Mouse (Mus musculus): ENCODE results near the gene Pramef12.
"Not testable (repeated sequence)": the region's sequence is repeated elsewhere in the genome, so short reads cannot be mapped to it uniquely, and the experiment has no call there.

The Pramef12 gene

GRCm38 (mm10) chr4:144408290-144408689 is at the start of gene Pramef12:
Pramef12 (minus strand) TSS chr4:144408464.
- DNase-seq (ENCODE audit: low spot score in 2 of 2), result no peak

GRCm38 (mm10) chr4:144453217-144453616 is 45.0 kb upstream of the Pramef12 start, which contains the start of gene Gm9944:
Gm9944 (minus strand) TSS chr4:144453317.
- no peak for DNase-seq (ENCODE audit: low spot score in 2 of 2)

- no peak for DNase-seq (ENCODE audit: low spot score in 2 of 2)
Observed at GRCm38 (mm10) chr4:144448546-144448945, 40.3 kb upstream of the Pramef12 start.

- no peak for DNase-seq (ENCODE audit: low spot score in 2 of 2)
Observed at GRCm38 (mm10) chr4:144441582-144441981, 33.3 kb upstream of the Pramef12 start.

GRCm38 (mm10) chr4:144441095-144441494 is 32.8 kb upstream of the Pramef12 start:
- DNase-seq (ENCODE audit: low spot score in 2 of 2), result no peak

- no peak for DNase-seq (ENCODE audit: low spot score in 2 of 2)
Observed at GRCm38 (mm10) chr4:144438672-144439071, 30.4 kb upstream of the Pramef12 start, which contains the start of gene 1700012P22Rik. 1700012P22Rik (minus strand) TSS chr4:144438772.

- no peak for DNase-seq (ENCODE audit: low spot score in 2 of 2)
Observed at GRCm38 (mm10) chr4:144433216-144433615, 25.0 kb upstream of the Pramef12 start.

- DNase-seq (ENCODE audit: low spot score in 2 of 2), result no peak
Observed at GRCm38 (mm10) chr4:144430723-144431122, 22.5 kb upstream of the Pramef12 start.

- DNase-seq (ENCODE audit: low spot score in 2 of 2), result peak in 1 of 2 experiments; percentile 17
Observed at GRCm38 (mm10) chr4:144428868-144429267, 20.6 kb upstream of the Pramef12 start.

- DNase-seq (ENCODE audit: low spot score in 2 of 2), result no peak
Observed at GRCm38 (mm10) chr4:144424590-144424989, 16.3 kb upstream of the Pramef12 start.

GRCm38 (mm10) chr4:144420644-144421043 is 12.4 kb upstream of the Pramef12 start:
- no peak for DNase-seq (ENCODE audit: low spot score in 2 of 2)

GRCm38 (mm10) chr4:144406261-144406660 is 2.0 kb downstream of the Pramef12 start:
- no peak for DNase-seq (ENCODE audit: low spot score in 2 of 2)

GRCm38 (mm10) chr4:144404456-144405086 is 3.7 kb downstream of the Pramef12 start:
- DNase-seq (ENCODE audit: low spot score in 2 of 2), result peak in 1 of 2 experiments; percentile 16

GRCm38 (mm10) chr4:144402712-144403111 is 5.6 kb downstream of the Pramef12 start:
- DNase-seq (ENCODE audit: low spot score in 2 of 2), result no peak

- DNase-seq (ENCODE audit: low spot score in 2 of 2), result no peak
Observed at GRCm38 (mm10) chr4:144396316-144396715, 11.9 kb downstream of the Pramef12 start.

- DNase-seq (ENCODE audit: low spot score in 2 of 2), result no peak
Observed at GRCm38 (mm10) chr4:144377911-144378310, 30.4 kb downstream of the Pramef12 start, which contains the start of gene Pramef20. Pramef20 (minus strand) TSS chr4:144377933.

GRCm38 (mm10) chr4:144357642-144358041 is 50.6 kb downstream of the Pramef12 start, which contains the start of gene Gm13119:
Gm13119 (plus strand) TSS chr4:144357942.
- not testable (repeated sequence) for DNase-seq (ENCODE audit: low spot score in 2 of 2)
